Mouse (Mus musculus) adrenal gland, adult (tissue): ENCODE results near the gene Gp9.
A peak's percentile ranks its signal among the peaks of the same experiment; 100 is the strongest.

ENCODE experiments used
- DNase-seq, 2 experiments: peaks; one replicate each; pipeline ENCODE4 v3.0.0; 2022 to 2023; ENCODE audit warnings: low spot score in 1 of 2; ENCODE audit not compliant: inconsistent age in 2 of 2

The Gp9 gene

DNA sequence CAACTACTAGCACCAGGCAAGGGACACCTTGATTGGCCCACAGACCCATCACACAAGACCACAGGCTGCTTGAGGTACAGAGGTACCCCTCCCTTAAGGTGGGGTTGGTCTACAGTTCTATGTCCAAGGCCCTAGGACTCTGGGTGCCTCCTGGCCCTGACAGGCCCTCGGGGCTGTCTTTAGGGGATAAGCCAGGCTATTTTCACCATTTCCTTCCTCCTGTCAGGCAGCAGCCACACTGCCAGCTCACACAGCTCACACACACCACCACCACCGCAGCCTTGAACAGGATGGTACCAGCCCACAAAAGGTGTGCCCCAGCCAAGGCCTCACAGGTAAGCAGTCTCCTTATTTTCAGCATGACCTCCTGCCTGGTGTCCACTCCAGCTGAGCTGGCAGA, at the start of gene Gp9:
Gp9 (plus strand) TSS at position 231 of the 400 bp plus-strand sequence.
- DNase-seq = no peak

DNA sequence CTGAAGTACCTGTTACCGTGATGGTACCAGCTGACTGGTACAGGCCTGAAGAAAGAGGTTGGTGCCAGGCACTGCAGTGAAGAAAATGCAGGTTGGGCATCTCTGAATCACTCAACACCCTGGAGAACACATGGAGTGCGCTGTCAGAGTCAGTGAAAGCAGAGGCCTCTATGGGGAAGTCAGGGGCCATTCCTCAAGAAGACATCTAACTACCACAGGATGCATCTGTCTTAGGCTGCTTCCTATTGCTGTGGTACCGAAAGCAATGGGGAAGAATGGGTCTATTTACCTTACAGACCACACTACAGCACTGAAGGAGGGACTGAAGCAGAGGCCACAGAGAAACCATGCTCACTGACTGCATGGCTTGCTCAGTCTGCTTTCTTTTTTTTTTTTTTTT, 49.8 kb upstream of the Gp9 start:
- no peak for DNase-seq

DNA sequence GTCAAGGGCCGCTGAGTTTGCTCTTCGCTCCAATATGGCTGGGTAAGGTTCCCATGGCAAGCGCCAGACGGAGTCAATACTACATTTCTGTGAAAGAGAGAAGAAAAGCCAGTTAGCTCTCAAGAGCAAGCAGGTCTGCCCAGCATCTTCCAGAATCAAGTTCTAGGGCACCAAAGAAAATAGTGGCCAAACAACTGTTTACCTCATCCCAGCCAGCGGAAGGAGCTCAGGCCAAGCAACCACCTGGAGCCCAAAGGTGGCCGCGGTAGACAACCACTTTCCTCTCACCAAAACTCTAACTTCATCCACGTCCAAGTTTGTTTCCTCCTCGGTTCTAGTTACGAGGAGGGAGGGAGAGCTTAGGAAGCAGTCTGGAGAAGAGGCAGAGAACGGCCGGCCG, 47.7 kb upstream of the Gp9 start:
- DNase-seq = no peak

DNA sequence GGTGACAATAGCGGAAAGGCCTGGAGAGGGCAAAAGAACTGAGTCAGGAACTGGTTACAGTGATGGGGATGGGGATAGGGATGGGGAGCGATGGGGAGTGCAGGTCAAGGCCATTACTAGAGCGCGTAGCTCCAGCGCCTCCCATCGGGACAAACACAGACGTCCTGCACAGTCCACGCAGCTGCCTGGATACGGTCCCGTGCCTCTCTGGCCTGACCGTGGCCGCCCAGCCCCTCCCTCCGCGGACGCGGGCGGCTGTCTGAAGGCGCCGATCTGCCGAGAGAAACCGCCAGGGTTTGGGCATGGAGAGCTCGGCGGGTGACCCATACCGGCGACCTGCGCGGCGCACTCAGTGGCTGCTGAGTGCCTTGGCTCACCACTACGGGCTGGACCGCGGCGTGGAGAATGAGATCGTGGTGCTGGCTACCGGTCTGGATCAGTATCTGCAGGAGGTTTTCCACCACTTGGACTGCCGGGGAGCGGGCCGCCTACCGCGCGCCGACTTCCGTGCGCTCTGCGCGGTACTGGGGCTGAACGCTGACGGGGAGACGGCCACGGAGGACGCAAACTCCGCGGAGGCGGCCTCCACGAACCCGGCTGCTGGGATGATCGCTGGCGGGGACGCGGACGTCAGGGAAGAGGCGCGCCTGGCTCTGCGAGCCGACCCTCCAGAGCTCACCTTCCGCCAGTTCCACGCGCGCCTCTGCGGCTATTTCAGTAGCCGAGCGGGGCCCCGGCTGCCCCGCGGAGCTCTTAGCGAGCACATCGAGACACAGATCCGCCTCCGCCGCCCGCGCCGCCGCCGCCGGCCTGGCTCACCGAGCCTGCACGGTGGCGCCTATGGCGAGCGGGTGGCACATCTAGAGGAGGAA, 47.0 kb upstream of the Gp9 start, which contains the start of gene Efcc1:
Efcc1 (plus strand) TSS at position 279 of the 872 bp plus-strand sequence.
- DNase-seq = peak; percentile 19 to 53

DNA sequence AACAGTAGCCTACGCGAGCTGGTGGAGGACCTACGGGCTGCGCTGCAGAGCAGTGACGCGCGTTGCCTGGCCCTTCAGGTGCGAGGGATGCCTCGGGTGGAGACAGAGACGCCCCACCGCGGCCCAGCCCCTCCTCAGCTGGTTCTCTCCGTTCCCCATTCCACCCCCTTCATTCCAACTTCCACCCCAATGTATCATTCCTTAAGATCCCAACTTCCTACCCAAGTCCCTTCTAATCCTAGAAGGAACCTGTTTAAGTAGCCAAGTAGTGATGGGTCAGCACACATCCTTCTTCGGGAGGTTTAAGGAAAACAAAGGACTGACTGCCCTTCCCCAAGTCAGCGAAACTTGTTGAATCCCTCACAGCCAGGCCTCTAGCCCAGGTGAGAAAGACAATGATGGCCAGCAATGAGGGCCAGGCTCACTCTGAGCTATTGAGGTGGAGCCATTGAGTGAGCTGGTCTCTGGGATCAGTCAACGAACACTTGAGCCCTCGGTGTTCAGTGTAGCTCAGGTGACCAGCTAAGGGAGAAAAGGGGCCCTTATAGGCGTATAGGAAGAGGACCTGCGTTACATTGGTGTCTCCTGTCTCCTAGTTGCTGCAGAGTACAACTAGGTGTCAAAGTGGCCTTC, 46.3 kb upstream of the Gp9 start:
- no peak for DNase-seq

DNA sequence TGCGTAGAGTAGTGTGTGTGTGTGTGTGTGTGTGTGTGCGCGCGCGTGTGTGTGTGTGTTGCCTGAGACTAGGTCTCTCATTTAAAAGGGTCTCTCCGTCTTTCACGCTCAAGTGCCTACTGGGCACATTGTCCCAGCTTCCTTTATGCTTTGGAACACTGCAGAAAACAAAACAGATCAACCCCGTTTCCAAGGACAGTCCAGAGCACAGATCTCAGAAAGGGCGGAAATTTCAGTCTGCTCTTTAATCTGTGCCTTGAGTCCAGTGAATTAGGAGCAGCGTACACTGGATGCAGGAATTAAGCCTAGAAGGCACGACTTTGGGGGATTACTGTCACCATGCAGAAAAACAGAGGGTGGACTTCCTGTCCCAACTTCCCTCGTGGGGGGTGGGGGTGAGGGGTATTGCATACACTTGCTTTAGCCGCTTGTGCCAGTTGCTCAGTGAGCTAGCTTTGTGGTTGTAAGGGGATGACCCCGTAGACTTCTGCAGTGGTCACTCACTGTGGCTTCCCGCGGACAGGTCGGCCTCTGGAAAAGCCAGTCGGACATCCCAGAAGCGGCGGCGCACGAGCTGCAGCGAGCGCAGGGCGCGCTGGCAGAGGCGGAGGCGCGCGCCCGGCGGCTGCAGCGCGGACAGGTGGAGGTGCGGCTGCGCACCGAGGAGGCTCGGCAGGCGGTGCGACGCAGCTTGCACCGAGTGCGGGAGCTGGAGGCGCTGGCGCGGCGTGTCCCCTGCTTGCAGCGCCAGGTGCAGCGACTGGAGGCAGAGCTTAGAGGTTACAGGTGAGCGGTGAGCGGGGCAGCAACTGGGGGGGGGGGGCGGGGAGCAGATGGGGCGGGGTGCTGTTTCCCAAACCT, 45.5 kb upstream of the Gp9 start:
- no peak for DNase-seq

DNA sequence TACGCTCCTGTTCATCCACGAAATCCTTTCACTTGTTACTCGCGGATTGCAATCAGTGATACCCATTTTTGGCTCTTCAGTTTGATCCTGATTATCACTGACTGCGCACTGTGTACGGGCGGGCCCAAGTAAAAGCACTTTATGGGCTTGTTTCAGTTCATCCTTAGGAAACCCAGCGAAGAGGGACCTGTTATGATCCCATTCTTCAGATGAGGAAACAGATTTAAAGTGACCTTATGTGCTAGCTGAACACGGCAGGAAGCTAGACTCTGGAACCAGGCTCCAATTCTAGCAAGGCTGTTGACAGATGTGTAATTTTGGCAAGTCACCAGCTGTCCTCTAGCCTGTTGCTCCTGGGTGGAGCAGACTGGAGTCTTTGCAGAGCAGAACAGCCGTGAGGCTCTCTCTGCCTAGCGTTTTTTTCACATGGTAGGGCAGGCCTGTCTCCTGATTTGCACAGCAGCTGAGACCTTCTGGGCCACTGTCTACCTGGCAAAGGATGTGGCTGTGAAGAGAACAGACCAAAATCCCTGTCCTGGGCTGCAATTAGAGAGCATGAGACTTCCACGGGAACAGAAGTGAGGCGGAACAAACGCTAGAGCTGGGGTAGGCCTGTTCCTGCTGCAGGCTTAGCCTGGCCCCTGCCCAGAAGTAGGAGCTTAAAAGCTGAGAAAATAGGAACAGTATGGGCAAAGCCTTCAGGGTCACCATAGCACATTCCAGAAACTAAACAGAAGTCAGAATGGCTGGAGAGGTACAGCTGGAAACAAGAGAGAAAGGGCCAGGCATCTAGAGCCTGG, 44.5 kb upstream of the Gp9 start:
- DNase-seq = no peak

DNA sequence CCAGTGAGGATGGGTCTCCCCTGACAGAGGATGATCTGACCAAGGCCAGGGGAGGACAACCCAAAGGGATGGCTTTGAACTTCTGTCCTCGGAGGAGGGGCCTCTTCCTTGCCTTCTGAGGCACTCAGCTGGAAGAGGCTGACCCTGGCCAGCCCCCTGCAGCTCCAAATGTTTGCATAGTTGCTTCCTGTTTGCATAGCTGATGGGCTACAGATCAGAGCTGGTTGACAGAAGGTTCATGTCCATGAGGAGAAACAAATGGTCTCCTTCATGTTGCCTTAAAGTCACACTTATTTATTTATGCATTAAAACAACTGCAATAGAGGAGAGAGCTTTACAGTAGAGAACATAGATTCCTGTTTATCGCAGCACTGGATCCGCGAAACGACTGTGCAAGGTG, 43.7 kb upstream of the Gp9 start:
- no peak for DNase-seq

DNA sequence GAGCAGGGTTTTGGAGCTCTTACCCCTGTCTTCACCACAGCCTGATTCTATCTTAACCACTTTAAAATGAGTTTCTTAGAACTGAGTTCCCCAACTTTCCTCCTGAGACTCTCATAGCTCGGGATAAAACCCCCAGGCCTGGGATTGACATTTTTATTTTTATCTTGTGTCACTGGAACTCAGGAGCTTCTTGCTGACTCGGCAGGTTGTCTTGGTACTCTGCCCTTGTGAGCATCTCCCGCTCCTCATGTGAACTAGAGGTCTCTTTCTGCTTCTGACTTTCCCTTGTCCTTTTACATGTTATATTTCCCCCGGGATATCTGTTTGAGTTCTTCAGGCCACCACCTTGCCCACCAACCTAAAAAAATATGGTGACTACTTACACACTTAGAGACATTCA, 40.9 kb upstream of the Gp9 start:
- no peak for DNase-seq

DNA sequence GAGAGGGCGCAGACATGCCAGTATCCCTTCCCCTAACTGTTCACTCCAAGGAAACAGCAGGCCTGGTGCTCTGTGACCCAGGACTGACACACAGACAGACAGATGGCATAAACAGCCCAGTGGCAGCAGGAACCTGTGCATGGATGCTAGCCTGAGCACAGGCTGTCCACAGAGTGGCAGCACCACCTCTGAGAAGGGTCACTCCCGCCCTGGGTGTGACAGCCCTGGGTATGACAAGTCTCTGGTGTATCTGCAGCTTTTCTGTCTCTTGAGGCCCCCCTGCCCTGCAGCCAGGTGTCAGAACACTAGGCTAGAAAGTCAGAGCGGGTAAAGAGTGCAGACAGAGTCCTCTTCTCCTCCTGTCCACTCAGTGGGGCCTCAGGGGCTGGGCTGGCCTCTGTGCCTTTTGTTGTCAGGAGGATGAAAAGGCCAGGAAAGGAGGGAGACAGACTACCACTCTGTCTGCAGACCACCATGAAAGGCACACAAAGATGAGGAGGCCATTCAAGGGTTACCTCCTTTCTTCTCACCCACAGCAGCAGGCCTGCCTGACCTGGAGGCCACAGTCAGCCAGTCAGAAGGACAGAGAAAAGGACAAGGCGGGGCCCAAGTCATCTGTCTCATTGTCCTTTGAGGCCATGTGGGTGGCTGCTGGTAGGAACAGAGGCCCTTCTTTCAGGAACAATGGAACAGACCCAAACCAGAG, 39.8 kb upstream of the Gp9 start:
- DNase-seq = no peak

DNA sequence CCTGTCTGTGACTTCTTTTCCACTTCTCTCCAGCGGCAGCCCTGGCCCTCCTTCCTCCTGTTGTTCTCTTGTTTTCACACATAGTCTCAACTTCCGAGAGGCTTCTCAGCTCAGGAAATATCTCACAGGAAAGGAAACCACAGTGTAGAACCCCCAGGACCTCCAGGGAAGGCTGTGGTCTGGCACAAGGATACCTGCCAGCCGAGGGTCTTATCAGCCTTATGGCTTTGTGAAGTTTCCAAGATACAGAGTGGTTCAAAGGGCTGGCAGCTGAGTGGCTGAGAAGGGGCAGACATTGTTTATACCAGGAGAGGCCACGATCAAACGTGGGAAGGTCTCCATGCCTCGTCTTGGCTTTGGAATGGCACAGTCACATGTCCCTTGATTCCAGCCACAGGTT, 38.0 kb upstream of the Gp9 start:
- DNase-seq = no peak

DNA sequence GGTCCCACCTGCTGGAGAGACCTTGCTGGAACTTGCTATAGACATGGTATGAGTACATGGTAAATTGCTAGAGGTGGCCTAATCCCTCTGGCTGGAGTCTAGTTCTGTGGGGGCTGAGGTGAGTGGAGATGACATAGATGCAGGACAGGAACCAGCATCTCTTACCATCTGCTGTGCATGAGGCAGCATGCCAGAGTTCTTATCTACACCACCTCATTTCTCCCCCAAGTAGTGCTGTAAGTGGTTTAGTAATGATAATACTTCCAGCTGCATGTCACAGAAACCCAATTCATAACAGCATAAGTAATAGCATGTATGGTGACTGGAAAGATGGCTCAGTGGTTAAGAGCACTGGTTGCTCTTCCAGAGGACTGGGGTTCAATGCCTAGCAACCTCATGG, 37.4 kb upstream of the Gp9 start:
- no peak for DNase-seq

DNA sequence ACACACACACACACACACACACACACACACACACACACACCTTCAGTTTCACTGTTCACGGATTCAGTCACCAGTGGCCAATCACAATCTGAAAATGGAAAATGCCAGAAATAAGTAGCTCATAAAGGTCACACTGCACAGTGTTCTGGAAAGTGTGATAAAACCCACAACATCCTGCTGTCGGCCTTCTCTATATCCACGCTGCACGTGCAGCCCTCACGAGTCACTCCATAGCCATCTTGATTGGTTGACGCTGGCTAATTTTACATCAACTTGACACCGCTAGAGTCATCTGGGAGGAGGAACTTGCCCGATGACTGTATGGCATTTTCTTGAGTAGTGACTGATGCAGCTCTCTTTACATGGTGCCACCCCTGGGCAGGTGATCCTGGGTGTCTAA, 35.9 kb upstream of the Gp9 start:
- no peak for DNase-seq

DNA sequence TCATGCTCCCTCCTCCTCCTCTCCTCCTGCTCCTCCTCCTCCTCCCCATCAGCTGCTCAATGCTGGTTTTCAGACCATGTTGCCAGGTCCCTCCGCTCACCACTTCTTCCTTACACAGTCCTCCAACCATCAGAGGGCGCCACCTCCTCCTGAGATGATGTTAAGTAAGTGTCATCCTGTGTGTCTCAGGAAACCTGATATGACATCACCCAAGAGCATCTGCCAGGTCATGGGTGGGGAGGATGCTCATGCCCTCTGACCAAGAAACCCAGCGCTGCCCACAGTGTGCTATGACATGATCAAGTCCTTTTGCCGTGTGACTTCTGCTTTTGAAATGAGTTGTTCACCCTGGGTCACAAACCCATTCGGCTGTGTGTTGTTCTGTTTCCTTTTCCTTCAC, 35.1 kb upstream of the Gp9 start:
- no peak for DNase-seq

DNA sequence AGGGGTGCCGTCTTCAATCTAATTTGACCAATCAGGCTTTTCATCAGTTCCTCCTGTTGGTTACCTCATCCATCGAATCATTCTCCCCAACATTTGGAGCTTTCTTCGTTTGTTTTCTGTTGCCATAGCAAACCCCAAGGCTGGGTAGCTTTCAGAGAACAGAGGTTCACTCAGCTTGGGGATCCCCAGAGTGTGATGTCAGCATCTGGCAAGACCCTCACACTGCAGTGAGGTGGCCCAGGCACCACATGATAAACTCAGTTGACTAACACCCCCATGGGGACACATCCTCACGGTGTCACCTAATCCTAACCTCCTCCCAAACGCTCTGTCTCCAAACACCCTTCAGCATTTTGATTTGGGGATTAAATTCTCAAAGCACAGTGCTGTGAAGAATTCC, 34.6 kb upstream of the Gp9 start:
- DNase-seq = no peak

DNA sequence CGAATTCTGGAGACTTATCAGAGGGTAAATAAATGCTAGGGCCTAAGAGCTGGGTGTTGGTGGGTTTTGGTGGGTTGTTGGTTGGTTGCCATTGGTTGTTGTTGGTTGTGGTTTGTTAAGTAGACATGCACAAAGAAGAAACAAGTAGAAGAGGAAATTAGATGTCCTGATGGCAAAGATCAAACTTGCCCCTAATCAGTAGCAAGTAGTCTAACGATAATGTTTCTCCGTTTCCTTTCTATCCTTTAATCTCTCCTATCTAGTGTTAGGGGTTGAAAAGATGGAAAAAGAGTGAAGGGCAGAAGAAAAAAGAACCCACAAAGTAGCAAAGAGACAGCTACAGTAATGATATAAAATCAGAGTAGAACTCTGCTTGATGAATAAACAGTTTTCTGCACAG, 33.2 kb upstream of the Gp9 start:
- DNase-seq = no peak

DNA sequence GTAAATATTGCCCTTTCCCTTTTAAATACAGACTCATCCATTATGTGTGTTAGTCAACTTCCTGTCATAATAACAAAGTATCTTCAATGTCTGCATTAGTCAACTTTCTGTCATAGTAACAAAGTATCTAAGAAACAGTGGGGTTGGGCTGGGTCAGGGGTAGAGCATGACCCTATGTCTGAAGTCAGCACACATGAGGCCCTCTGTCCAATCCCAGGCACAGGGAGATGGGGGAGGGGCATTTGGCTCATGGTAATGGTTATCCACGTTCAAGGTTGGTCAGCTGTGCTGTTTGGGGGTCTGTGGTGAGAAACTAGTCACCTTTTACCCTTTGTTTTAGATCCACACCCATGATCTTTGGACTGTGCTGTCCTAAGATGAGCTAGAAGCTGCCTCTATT, 32.6 kb upstream of the Gp9 start:
- peak in 1 of 2 experiments; percentile 58 for DNase-seq

DNA sequence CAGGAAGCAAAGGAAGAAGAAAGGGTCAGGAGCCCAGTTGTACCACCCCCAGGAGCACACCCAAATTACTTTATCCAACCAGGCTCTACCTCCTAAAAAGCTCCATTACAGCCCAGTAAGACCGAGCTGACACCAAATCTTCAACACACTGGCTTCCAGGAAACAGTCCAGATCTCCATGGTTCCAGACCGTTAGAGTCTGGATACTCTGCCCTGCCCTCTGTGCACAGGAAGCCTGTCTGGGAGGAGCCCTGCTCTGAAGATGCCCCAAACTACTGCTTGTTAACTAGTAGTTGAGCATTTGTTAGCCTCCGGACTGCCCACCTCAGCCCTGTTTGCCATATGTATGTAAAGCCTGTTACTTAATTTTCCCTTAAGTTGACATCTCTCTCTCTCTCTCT, 31.8 kb upstream of the Gp9 start:
- DNase-seq = no peak

DNA sequence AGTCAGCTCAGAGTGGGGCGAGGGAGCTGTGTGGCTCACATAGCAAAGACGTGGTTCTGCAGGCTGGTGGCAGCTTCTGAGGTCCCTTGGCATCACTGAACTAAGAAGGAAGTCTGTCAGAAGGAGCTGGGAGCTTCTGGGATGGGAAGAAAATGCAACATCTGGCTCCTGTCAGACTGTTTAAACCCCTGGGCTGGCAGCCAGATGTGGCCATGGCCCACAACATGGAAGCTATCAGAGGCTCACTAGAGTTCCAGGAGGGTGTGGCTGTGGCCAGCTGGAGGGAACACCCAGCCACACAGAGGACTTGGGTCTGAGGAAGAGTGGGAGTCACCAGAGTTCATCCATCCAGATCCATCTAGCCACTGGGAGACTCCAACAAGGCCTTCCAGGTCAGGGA, 31.0 kb upstream of the Gp9 start:
- peak in 1 of 2 experiments; percentile 27 for DNase-seq

DNA sequence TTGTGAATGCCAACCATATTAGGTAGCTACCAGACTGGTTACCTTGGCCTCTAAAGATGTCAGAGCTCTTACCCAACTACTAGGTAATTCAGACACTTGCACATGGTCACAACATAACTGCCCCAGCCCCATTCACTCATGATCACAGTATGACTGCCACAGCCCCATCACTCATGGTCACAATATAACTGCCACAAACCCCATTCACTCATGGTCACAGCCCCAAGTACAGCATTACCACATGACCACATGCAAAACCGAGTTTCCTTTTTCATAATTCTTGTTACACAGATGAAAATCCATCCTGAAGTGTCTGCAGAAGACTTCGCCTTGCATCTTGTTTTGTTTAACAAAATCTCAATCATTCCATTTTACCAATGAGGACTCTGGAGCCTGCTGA, 29.8 kb upstream of the Gp9 start:
- no peak for DNase-seq
